Mouse (Mus musculus): ENCODE results near the gene Abracl. TPM values are rescaled to one million over a fixed set of nuclear protein-coding genes. Genes with fewer than 3 reads are reported as not detected.

Abracl gene
- 102 and 111 TPM in 2 replicates for polyA plus RNA-seq (2015; fragmentation: Nextera tagmentation; extraction: Ambion mirVana)

DNA sequence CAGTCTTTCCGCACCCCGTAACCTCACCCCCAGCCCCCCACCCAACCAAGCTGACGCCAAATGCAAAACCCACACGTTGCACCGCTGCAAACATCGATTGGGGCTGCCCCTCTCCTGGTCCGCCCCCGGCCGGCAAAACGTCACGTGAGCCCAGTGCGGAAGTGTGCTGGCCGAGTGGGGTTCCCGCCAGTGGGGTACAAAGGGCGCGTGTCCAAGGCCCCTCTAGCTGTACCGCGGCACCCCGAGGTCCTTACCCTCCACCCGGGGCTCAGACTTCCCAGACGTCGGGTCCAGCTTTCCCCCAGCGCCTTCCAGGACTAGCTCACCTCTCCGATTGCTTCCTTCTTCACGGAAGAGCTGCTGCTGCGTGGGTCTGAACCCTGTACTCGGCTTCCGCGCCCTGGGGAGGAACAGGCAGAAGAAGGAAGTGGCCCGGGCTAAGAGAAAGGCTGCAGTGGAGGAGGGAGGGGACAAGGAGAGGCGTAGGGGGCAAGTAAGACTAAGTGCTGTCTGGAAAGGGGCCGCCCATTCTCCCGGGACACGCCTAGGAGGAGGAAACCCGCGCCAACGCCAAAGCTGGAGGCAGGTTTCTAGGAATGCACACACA is at the start of gene Abracl:
TSS of gene Abracl (minus strand) at position 548 of the 607 bp plus-strand sequence.
- peak within 1 kb of the TSS; percentile 82 for H3K9ac ChIP-seq (replicated peaks; ENCODE audit: low read length)
- peak; percentile 96 for ATAC-seq (ENCODE audit: low FRiP score, low TSS enrichment)
- under 1% methylated on average over 37 of the region's 37 CpGs for WGBS

DNA sequence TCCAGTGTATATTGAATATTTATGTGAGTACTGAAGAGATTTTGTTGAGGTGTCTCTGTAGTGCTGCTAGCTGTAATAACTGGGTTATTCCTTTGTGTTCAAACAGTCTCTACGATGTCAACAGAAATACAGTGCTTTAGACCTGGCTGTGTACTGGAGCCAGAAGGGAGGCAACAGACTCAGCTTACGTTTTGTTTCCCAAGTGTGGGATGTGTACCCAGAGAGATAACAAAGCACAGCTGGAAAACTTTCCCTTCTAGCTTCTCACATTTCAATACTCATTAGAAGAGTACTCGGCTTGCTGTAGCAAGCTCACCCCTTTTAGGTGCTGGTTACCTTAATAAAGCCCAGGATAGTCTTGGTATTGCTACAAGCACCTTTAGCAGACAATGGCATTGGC is 49.8 kb upstream of the Abracl start:
- no peaks in the 10 kb centered on the region for H3K27me3 ChIP-seq (ENCODE audit: insufficient read depth, low read length)
- H3K9ac ChIP-seq (replicated peaks; ENCODE audit: low read length): no peak overlapping the region
- H3K9me3 ChIP-seq (ENCODE audit: low read length): no peaks in the 10 kb centered on the region
- ATAC-seq (ENCODE audit: low FRiP score, low TSS enrichment): peak; percentile 25; the same call in 1 of the 2 replicates
- H3K4me2 ChIP-seq (replicated peaks; ENCODE audit: low read depth, low read length): no peak overlapping the region
- no peak overlapping the region for H3K4me3 ChIP-seq (ENCODE audit: low read length)
- no peaks in the 10 kb centered on the region for H3K36me3 ChIP-seq (ENCODE audit: insufficient read depth, low read length)
- H3K27ac ChIP-seq (ENCODE audit: low read length): no peak overlapping the region
- WGBS: 42% methylated on average over 3 of the region's 3 CpGs
- H3K4me1 ChIP-seq (ENCODE audit: insufficient read depth, low read length): peaks cover 44% of the 10 kb centered on the region

More for the DNA sequence above, at the start of gene Abracl:
- H3K27me3 ChIP-seq (ENCODE audit: insufficient read depth, low read length): no peaks in the 10 kb centered on the region
- H3K36me3 ChIP-seq (ENCODE audit: insufficient read depth, low read length): peaks cover 5% of the 10 kb centered on the region; the same call in 1 of the 2 replicates
- no peaks in the 10 kb centered on the region for H3K9me3 ChIP-seq (ENCODE audit: low read length)
- peak within 1 kb of the TSS; percentile 79 for H3K4me3 ChIP-seq (ENCODE audit: low read length)
- H3K4me1 ChIP-seq (ENCODE audit: insufficient read depth, low read length): peaks cover 7% of the 10 kb centered on the region
- peak within 1 kb of the TSS; percentile 93 for H3K27ac ChIP-seq (ENCODE audit: low read length)
- H3K4me2 ChIP-seq (replicated peaks; ENCODE audit: low read depth, low read length): peak within 1 kb of the TSS; percentile 79

DNA sequence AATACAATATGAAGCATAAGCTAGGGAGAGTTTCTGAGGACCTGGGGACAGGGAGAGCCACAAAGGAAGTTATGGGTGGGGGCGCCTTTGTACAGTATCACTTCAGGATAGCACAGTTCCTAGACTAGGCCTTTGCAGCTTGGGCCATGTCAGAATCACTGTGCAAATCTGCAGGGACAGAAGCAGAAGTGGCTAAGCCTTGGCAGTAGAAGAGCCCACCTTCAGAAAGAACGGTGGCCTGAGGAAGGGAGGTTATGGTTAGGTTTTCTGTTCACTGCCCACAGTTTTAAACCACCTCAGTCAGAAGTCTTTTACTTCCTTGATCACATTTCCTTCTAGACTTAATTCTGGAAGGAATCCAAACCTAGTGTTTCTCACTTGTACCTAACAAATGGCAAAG is 47.5 kb upstream of the Abracl start:
- Histone ChIP-seq H3K4me1 (ENCODE audit: insufficient read depth, low read length) (peaks cover 61% of the 10 kb centered on the region), H3K9ac (replicated peaks; ENCODE audit: low read length) (no peak overlapping the region), H3K36me3 (ENCODE audit: insufficient read depth, low read length) (0 out of 2 replicates have a peak, but pooled peaks cover 4% of the 10 kb centered on the region), H3K4me2 (replicated peaks; ENCODE audit: low read depth, low read length) (no peak overlapping the region), H3K27me3 (ENCODE audit: insufficient read depth, low read length) (no peaks in the 10 kb centered on the region), H3K9me3 (ENCODE audit: low read length) (no peaks in the 10 kb centered on the region), H3K4me3 (ENCODE audit: low read length) (no peak overlapping the region), H3K27ac (ENCODE audit: low read length) (peak overlapping the region; percentile 29; the same call in 1 of the 2 replicates)
- 60% methylated on average over 2 of the region's 2 CpGs for WGBS
- no peak for ATAC-seq (ENCODE audit: low FRiP score, low TSS enrichment)

DNA sequence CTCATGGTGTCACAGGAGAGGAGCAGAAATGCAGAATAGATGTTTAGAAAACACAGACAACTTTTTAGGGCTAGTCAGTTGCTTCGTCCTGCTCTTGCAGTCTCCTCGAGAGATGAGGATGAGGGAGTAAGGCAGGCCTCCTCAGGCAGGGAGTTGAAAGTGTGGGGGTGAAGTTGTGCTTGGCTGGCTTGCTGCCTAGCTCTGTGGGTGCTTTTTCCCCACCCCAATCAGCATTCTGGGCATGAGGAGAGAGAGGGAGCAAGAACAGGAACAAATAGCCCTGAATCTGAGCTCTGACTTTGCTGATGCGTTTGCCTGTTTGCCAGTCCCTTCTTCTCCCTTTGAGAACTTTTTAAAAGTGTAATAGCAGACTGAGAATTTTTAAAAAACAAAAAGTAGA is 47.1 kb upstream of the Abracl start:
- ATAC-seq (ENCODE audit: low FRiP score, low TSS enrichment): no peak
- Histone ChIP-seq H3K4me3 (ENCODE audit: low read length) (no peak overlapping the region), H3K9ac (replicated peaks; ENCODE audit: low read length) (peak overlapping the region; percentile 31; the same call in 1 of the 2 replicates), H3K9me3 (ENCODE audit: low read length) (no peaks in the 10 kb centered on the region), H3K4me1 (ENCODE audit: insufficient read depth, low read length) (peaks cover 61% of the 10 kb centered on the region), H3K36me3 (ENCODE audit: insufficient read depth, low read length) (0 out of 2 replicates have a peak, but pooled peaks cover 5% of the 10 kb centered on the region), H3K4me2 (replicated peaks; ENCODE audit: low read depth, low read length) (no peak overlapping the region), H3K27me3 (ENCODE audit: insufficient read depth, low read length) (no peaks in the 10 kb centered on the region), H3K27ac (ENCODE audit: low read length) (peak overlapping the region; percentile 14; the same call in 1 of the 2 replicates)
- WGBS: 55% methylated on average over 3 of the region's 3 CpGs

DNA sequence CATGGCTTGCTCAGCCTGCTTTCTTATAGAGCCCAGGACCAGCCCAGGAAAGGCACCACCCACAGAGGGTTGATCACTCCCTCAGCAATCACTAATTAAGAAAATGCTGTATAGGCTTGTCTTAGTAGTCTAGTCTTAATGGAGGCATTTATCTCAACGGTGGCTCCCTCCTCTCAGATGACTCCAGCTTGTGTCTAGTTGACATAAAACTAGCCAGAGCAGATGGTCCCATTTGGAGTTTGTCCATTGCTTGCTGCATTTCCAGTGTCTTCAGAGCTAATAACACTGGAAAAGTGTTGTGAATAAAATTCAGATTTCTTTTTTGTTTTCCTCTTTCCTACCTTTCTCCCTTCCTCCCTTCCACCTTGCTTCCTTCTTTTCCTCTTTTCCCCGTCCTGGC is 46.5 kb upstream of the Abracl start:
- no peak overlapping the region for H3K4me3 ChIP-seq (ENCODE audit: low read length)
- ATAC-seq (ENCODE audit: low FRiP score, low TSS enrichment): no peak
- no peak overlapping the region for H3K4me2 ChIP-seq (replicated peaks; ENCODE audit: low read depth, low read length)

GRCm38 (mm10) chr10:18068880-18069279 is 45.8 kb upstream of the Abracl start:
- Histone ChIP-seq H3K4me1 (ENCODE audit: insufficient read depth, low read length) (peaks cover 56% of the 10 kb centered on the region), H3K27ac (ENCODE audit: low read length) (no peak overlapping the region), H3K27me3 (ENCODE audit: insufficient read depth, low read length) (no peaks in the 10 kb centered on the region), H3K4me3 (ENCODE audit: low read length) (no peak overlapping the region), H3K9ac (replicated peaks; ENCODE audit: low read length) (no peak overlapping the region), H3K9me3 (ENCODE audit: low read length) (no peaks in the 10 kb centered on the region), H3K4me2 (replicated peaks; ENCODE audit: low read depth, low read length) (no peak overlapping the region), H3K36me3 (ENCODE audit: insufficient read depth, low read length) (0 out of 2 replicates have a peak, but pooled peaks cover 5% of the 10 kb centered on the region)
- ATAC-seq (ENCODE audit: low FRiP score, low TSS enrichment): no peak
- WGBS: 81% methylated on average over 2 of the region's 2 CpGs

More for the DNA sequence above, 46.5 kb upstream of the Abracl start:
- H3K4me1 ChIP-seq (ENCODE audit: insufficient read depth, low read length): peaks cover 59% of the 10 kb centered on the region
- no peak overlapping the region for H3K9ac ChIP-seq (replicated peaks; ENCODE audit: low read length)
- H3K9me3 ChIP-seq (ENCODE audit: low read length): no peaks in the 10 kb centered on the region
- no peak overlapping the region; the same call in 1 of the 2 replicates for H3K27ac ChIP-seq (ENCODE audit: low read length)
- 77% methylated on average over 2 of the region's 2 CpGs for WGBS
- 0 out of 2 replicates have a peak, but pooled peaks cover 5% of the 10 kb centered on the region for H3K36me3 ChIP-seq (ENCODE audit: insufficient read depth, low read length)
- H3K27me3 ChIP-seq (ENCODE audit: insufficient read depth, low read length): no peaks in the 10 kb centered on the region

GRCm38 (mm10) chr10:18067761-18068446 is 44.8 kb upstream of the Abracl start:
- Histone ChIP-seq H3K4me3 (ENCODE audit: low read length) (no peak overlapping the region), H3K9me3 (ENCODE audit: low read length) (no peaks in the 10 kb centered on the region), H3K4me2 (replicated peaks; ENCODE audit: low read depth, low read length) (no peak overlapping the region), H3K27me3 (ENCODE audit: insufficient read depth, low read length) (no peaks in the 10 kb centered on the region), H3K36me3 (ENCODE audit: insufficient read depth, low read length) (0 out of 2 replicates have a peak, but pooled peaks cover 5% of the 10 kb centered on the region), H3K9ac (replicated peaks; ENCODE audit: low read length) (0 out of 2 replicates have a peak overlapping the region, but pooled peaks have one; percentile 17), H3K4me1 (ENCODE audit: insufficient read depth, low read length) (peaks cover 47% of the 10 kb centered on the region), H3K27ac (ENCODE audit: low read length) (peak overlapping the region; percentile 50; the same call in 1 of the 2 replicates)
- 39% methylated on average over 10 of the region's 10 CpGs for WGBS
- peak; percentile 53 for ATAC-seq (ENCODE audit: low FRiP score, low TSS enrichment)

DNA sequence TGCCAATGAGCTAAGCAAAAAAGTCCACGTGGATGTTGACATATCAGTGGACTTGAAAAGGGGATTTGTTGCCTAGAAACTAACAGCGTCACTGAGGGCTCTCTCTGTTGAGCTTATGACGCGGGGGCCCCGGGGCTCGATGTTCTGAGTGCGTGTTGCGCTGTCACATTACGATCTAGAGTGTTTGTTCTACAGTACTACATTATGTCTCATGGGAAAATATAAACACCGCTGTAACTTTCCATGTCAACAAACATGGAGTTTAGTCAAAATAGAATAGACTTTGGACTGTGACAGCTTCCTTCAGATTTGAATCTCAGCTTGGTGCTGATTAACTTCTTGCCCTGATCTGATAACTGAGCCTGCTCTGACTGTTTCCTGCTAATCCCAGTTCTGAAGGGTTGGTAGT is 42.9 kb upstream of the Abracl start:
- Histone ChIP-seq H3K36me3 (ENCODE audit: insufficient read depth, low read length) (0 out of 2 replicates have a peak, but pooled peaks cover 5% of the 10 kb centered on the region), H3K27ac (ENCODE audit: low read length) (no peak overlapping the region), H3K9ac (replicated peaks; ENCODE audit: low read length) (no peak overlapping the region), H3K4me3 (ENCODE audit: low read length) (no peak overlapping the region), H3K27me3 (ENCODE audit: insufficient read depth, low read length) (no peaks in the 10 kb centered on the region), H3K9me3 (ENCODE audit: low read length) (no peaks in the 10 kb centered on the region), H3K4me2 (replicated peaks; ENCODE audit: low read depth, low read length) (no peak overlapping the region), H3K4me1 (ENCODE audit: insufficient read depth, low read length) (peaks cover 40% of the 10 kb centered on the region)
- 0 out of 2 replicates have a peak, but pooled peaks have one; percentile 40 for ATAC-seq (ENCODE audit: low FRiP score, low TSS enrichment)
- WGBS: 80% methylated on average over 10 of the region's 10 CpGs

DNA sequence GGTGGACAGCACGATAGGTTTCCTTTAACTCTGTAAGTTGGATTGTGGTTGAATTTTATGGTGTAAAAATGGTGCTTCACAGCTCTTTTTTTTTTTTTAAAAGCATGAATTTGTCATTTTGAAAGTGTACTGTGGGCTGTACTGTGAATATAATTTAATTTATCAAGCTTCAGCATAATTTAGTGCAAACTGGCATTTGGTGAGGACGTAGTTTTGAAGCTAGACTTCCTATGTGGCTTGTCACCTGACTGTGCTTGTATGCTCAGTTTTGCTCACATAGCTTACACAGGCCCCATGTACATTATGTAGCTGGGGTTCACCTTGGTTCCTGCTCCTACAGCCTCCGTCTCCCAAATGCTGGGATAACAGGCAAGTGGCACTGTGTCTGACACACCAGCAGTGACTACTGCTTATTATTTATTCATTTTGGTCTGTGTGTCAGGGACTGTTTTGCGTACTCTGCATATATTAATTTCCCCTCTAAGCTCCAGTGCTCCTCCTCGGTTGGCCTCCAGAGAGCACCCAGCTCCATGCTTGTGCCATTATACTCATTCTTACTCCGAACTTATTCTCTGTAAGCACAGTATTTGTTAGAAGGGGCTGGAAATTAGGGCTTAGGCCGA is 41.6 kb upstream of the Abracl start:
- ATAC-seq (ENCODE audit: low FRiP score, low TSS enrichment): no peak

More for the DNA sequence above, 41.6 kb upstream of the Abracl start:
- Histone ChIP-seq H3K27ac (ENCODE audit: low read length) (no peak overlapping the region), H3K4me2 (replicated peaks; ENCODE audit: low read depth, low read length) (no peak overlapping the region), H3K4me3 (ENCODE audit: low read length) (no peak overlapping the region), H3K27me3 (ENCODE audit: insufficient read depth, low read length) (no peaks in the 10 kb centered on the region), H3K4me1 (ENCODE audit: insufficient read depth, low read length) (peaks cover 31% of the 10 kb centered on the region), H3K9ac (replicated peaks; ENCODE audit: low read length) (no peak overlapping the region), H3K9me3 (ENCODE audit: low read length) (no peaks in the 10 kb centered on the region), H3K36me3 (ENCODE audit: insufficient read depth, low read length) (0 out of 2 replicates have a peak, but pooled peaks cover 5% of the 10 kb centered on the region)
- 88% methylated on average over 7 of the region's 7 CpGs for WGBS
